Mouse (Mus musculus) small intestine, adult 2 months (tissue): ENCODE results near the gene Styxl1. TPM values are rescaled to one million over a fixed set of nuclear protein-coding genes. Genes with fewer than 3 reads are reported as not detected.

Experiments
- H3K27ac ChIP-seq: fragments of 200-500 bp; 2 replicates; pipeline ENCODE4 v1.5.1; 2012; ENCODE audit warnings: low read depth, low read length, control low read depth, inconsistent platforms; ENCODE audit not compliant: insufficient read depth
- H3K27me3 ChIP-seq: fragments of 200-500 bp; 2 replicates; pipeline ENCODE4 v1.6.1; 2012; ENCODE audit warnings: mild to moderate bottlenecking, moderate library complexity, low read length, inconsistent platforms; ENCODE audit not compliant: control insufficient read depth, insufficient read depth
- H3K36me3 ChIP-seq: fragments of 200-500 bp; 2 replicates; pipeline ENCODE4 v1.6.1; 2012; ENCODE audit warnings: mild to moderate bottlenecking, low read length, control low read depth, inconsistent platforms; ENCODE audit not compliant: control insufficient read depth, insufficient read depth
- H3K4me1 ChIP-seq: fragments of 200-500 bp; 2 replicates; pipeline ENCODE4 v1.6.1; 2012; ENCODE audit warnings: low read length, inconsistent platforms, mixed read lengths; ENCODE audit not compliant: control insufficient read depth, insufficient read depth, insufficient read length
- H3K4me3 ChIP-seq: fragments of 200-500 bp; 2 replicates; pipeline ENCODE4 v1.5.1; 2012; ENCODE audit warnings: low read depth, mild to moderate bottlenecking, control low read depth, inconsistent platforms, low read length, moderate library complexity
- CTCF ChIP-seq: fragments of 200-500 bp; IDR thresholded peaks from 2 replicates; pipeline ENCODE4 v1.5.1; 2012; ENCODE audit warnings: low read depth, mild to moderate bottlenecking, control low read depth, inconsistent platforms, low read length, moderate library complexity, mixed read lengths; ENCODE audit not compliant: insufficient replicate concordance, insufficient read length; ENCODE audit errors: extremely low read depth
- POLR2A ChIP-seq: fragments of 200-500 bp; IDR thresholded peaks from 2 replicates; pipeline ENCODE4 v1.6.1; 2012; ENCODE audit warnings: low read depth, mild to moderate bottlenecking, control low read depth, inconsistent platforms, low read length, moderate library complexity
- WGBS: fragments of 180-500 bp; shearing (Covaris S2); methylation state at CpG from one replicate; pipeline ENCODE4 v1.1.7; 2018; 5-methylcytosine and 5-hydroxymethylcytosine counted together
- polyA plus RNA-seq: library from polyadenylated mRNA; depleted of rRNA; stranded (reverse); fragments of >200 nt; gene quantifications from 2 replicates; pipeline ENCODE4 v1.2.3, GENCODE M21; 2012

The Styxl1 gene
- polyA plus RNA-seq, 1 experiment = 0.19 TPM

DNA sequence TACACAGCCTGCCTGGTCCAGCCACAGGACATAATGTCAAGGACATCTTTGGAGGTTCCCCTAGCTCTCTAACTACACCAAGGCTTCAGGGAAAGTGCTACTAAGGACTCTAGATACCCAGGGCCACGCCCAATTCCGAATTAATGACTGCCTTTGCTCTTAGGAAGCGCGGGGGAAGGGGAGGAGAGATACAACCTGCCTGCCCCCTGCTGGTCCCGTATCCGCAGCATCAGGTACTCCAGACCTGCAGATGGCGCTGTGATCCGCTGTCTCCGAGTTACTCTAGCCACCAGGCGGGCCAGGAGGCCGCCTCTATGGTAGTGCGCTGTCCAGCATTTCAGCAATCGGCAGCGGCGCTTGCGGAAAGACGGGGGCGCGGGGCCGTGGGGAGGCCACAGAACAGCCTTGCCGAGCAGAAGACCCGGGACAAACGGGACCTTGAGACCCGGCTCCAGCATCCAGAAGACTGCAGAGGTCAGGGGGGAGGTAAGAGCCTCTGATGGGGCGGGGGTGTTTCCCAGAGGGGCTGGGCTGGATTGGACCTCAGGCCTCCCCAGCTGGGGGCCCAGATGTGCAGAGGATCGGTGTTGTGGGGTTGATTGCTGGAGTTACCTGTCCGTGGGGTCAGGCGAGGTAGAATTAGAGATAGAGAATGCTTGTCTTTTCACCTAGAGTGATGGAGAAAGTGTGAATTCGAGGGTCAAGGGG is 28.5 kb upstream of the Styxl1 start, which contains the start of gene Srrm3:
TSS of gene Srrm3 (plus strand) at position 336 of the 708 bp plus-strand sequence.
- H3K27ac ChIP-seq = no peak within 1 kb of the TSS
- H3K4me3 ChIP-seq = no peak within 1 kb of the TSS
- no peaks in the 10 kb centered on the region for H3K4me1 ChIP-seq
- no peaks in the 10 kb centered on the region for H3K36me3 ChIP-seq
- H3K27me3 ChIP-seq = no peaks in the 10 kb centered on the region
- 5% methylated on average over 29 of the region's 29 CpGs for WGBS
- TF ChIP-seq POLR2A = no peak
- TF ChIP-seq CTCF = peak; percentile 100

- Histone ChIP-seq H3K27ac (no peak overlapping the region), H3K36me3 (no peaks in the 10 kb centered on the region), H3K4me1 (no peaks in the 10 kb centered on the region), H3K4me3 (no peak overlapping the region), H3K27me3 (no peaks in the 10 kb centered on the region)
- no peak for TF ChIP-seq POLR2A
- TF ChIP-seq CTCF = no peak
- WGBS = 50% methylated on average over 2 of the region's 2 CpGs
These were observed 26.6 kb upstream of the Styxl1 start for GRCm38 (mm10) chr5:135804735-135805134.

DNA sequence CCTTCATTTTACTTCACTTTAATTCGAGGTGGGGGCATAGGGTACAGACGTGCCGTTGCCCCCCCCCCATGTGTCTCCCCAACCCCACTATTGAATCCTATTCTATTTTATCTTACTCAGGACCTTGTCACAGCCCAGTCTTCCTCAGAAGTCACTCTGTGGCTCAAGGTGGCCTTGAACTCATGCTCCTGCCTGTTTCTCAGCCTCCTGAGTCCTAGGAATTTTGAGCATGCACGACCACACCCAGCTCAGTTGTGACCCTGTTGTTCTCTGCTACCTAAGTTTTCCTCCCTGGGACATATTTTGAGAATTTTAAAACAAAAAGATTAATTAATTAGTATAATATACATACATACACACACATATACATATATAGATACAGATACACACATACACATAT is 25.5 kb upstream of the Styxl1 start:
- H3K27ac ChIP-seq = no peak overlapping the region
- TF ChIP-seq CTCF (no peak), POLR2A (no peak)
- no peaks in the 10 kb centered on the region for H3K27me3 ChIP-seq
- H3K36me3 ChIP-seq = no peaks in the 10 kb centered on the region
- WGBS = 67% methylated on average over 4 of the region's 4 CpGs
- H3K4me1 ChIP-seq = no peaks in the 10 kb centered on the region
- H3K4me3 ChIP-seq = no peak overlapping the region

DNA sequence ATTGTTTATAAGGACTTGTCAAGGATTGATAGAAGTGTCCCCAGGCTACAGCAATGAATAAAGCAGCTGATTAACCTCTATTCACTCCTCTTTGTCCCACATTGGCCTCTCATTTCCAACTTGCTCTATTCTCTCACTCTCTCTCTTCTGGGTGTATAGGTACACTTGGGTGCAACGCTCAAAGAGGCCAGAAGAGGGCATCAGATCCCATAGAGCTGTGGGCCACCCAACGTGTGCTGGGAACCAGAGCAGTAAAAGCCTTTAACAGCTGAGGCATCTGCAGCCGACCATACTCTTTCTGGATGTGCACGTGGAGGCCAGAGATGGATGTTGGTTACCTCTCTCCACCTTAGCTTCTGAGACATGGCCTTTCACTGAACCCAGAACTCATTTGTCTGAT is 24.9 kb upstream of the Styxl1 start:
- Histone ChIP-seq H3K36me3 (no peaks in the 10 kb centered on the region), H3K27me3 (no peaks in the 10 kb centered on the region), H3K27ac (no peak overlapping the region), H3K4me3 (no peak overlapping the region), H3K4me1 (no peaks in the 10 kb centered on the region)
- TF ChIP-seq POLR2A (no peak), CTCF (no peak)
- 58% methylated on average over 4 of the region's 4 CpGs for WGBS

GRCm38 (mm10) chr5:135802641-135803040 is 24.5 kb upstream of the Styxl1 start:
- WGBS = 90% methylated on average over 8 of the region's 8 CpGs
- Histone ChIP-seq H3K4me3 (no peak overlapping the region), H3K4me1 (no peaks in the 10 kb centered on the region), H3K27ac (no peak overlapping the region), H3K27me3 (no peaks in the 10 kb centered on the region), H3K36me3 (no peaks in the 10 kb centered on the region)
- TF ChIP-seq POLR2A (no peak), CTCF (no peak)

DNA sequence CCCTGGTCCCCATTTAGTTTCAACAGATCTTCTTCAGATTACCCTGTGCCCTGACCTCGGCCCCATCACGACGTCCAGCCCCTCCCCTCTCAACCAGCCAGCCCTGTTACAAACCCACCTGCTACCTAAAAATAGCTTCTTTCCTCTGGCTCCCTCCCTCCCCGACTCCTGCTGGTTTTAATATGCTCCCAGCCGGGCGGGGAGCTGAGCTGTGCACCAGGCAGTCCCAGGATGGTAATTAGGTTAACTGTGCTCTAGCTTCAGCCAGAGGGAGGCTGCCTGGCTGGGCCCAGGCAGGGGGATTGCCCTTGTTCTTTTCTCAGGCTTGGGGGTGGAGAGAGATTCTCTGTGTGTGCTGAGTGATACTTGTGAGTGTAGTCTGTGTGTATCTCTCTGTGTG is 22.7 kb upstream of the Styxl1 start:
- Histone ChIP-seq H3K4me3 (no peak overlapping the region), H3K27me3 (no peaks in the 10 kb centered on the region), H3K36me3 (no peaks in the 10 kb centered on the region), H3K27ac (no peak overlapping the region), H3K4me1 (no peaks in the 10 kb centered on the region)
- WGBS = 5% methylated on average over 6 of the region's 6 CpGs
- TF ChIP-seq CTCF = no peak
- no peak for TF ChIP-seq POLR2A

- no peaks in the 10 kb centered on the region for H3K27me3 ChIP-seq
- TF ChIP-seq CTCF (peak; percentile 39; the same call in 1 of the 2 replicates), POLR2A (no peak)
- WGBS = 47% methylated on average over 4 of the region's 4 CpGs
- no peaks in the 10 kb centered on the region for H3K36me3 ChIP-seq
- H3K4me3 ChIP-seq = no peak overlapping the region
- H3K4me1 ChIP-seq = no peaks in the 10 kb centered on the region
- H3K27ac ChIP-seq = no peak overlapping the region
These were observed 21.6 kb upstream of the Styxl1 start for GRCm38 (mm10) chr5:135799746-135800145.
